Mouse (Mus musculus) urinary bladder, adult 2 months (tissue): ENCODE measurements around the gene Eif3c. TPM values are rescaled to one million over a fixed set of nuclear protein-coding genes. Genes with fewer than 3 reads are reported as not detected.

ENCODE experiments used
- DNase-seq: peaks from one replicate; pipeline ENCODE4 v3.0.0; 2022; ENCODE audit warnings: low spot score
- polyA plus RNA-seq: library from polyadenylated mRNA; depleted of rRNA; stranded (reverse); fragments of >200 nt; gene quantifications from 2 replicates; pipeline ENCODE4 v1.2.3, GENCODE M21; 2012

The Eif3c gene
- polyA plus RNA-seq, 1 experiment: 85.5 TPM

- DNase-seq: no peak
These were observed 11.4 kb downstream of the Eif3c start for GRCm38 (mm10) chr7:126554796-126555195.

GRCm38 (mm10) chr7:126545631-126546030 is 20.6 kb downstream of the Eif3c start:
- DNase-seq: no peak

- DNase-seq: no peak
These were observed 24.6 kb downstream of the Eif3c start for GRCm38 (mm10) chr7:126541661-126542060.

GRCm38 (mm10) chr7:126537820-126538585 is 28.2 kb downstream of the Eif3c start:
- no peak for DNase-seq

- DNase-seq: no peak
These were observed 29.7 kb downstream of the Eif3c start for GRCm38 (mm10) chr7:126536466-126536865.

GRCm38 (mm10) chr7:126535766-126536165 is 30.4 kb downstream of the Eif3c start:
- no peak for DNase-seq

- DNase-seq: no peak
These were observed 32.8 kb downstream of the Eif3c start for GRCm38 (mm10) chr7:126533434-126533833.

GRCm38 (mm10) chr7:126528166-126528577 is 38.0 kb downstream of the Eif3c start:
- no peak for DNase-seq

- no peak for DNase-seq
These were observed 42.9 kb downstream of the Eif3c start for GRCm38 (mm10) chr7:126523316-126523715.

- no peak for DNase-seq
These were observed 46.7 kb downstream of the Eif3c start for GRCm38 (mm10) chr7:126519513-126519912.

- no peak for DNase-seq
These were observed 47.8 kb downstream of the Eif3c start for GRCm38 (mm10) chr7:126518261-126518941.

- no peak for DNase-seq
These were observed 54.9 kb downstream of the Eif3c start for GRCm38 (mm10) chr7:126511287-126511686.

- DNase-seq: no peak
These were observed 59.0 kb downstream of the Eif3c start for GRCm38 (mm10) chr7:126507126-126507778.

GRCm38 (mm10) chr7:126504913-126505312 is 61.3 kb downstream of the Eif3c start:
- DNase-seq: no peak

- peak; percentile 95 for DNase-seq
These were observed 62.8 kb downstream of the Eif3c start, which contains the start of gene Atxn2l for GRCm38 (mm10) chr7:126503273-126503878. Gene Atxn2l, minus strand, starts transcription at chr7:126503437.

- no peak for DNase-seq
These were observed 63.5 kb downstream of the Eif3c start for GRCm38 (mm10) chr7:126502751-126503150.

GRCm38 (mm10) chr7:126502023-126502741 is 64.0 kb downstream of the Eif3c start:
- DNase-seq: peak; percentile 79

GRCm38 (mm10) chr7:126501684-126502022 is 64.6 kb downstream of the Eif3c start:
- no peak for DNase-seq

- no peak for DNase-seq
These were observed 66.8 kb downstream of the Eif3c start for GRCm38 (mm10) chr7:126499416-126499815.

- no peak for DNase-seq
These were observed 68.2 kb downstream of the Eif3c start for GRCm38 (mm10) chr7:126497966-126498365.

GRCm38 (mm10) chr7:126496475-126496874 is 69.7 kb downstream of the Eif3c start:
- no peak for DNase-seq
